Mouse (Mus musculus) T-helper 2 cell (primary cell): Measurements from ENCODE around the gene Btd.

Experiments used
- in situ Hi-C: fragments of 300-600 bp; cut with MboI, MseI; formaldehyde crosslinking; loops from one replicate; pipeline ENCODE4 v1.15.1; 2025; ENCODE audit warnings: high pct_unique_total_duplicates

Btd gene

DNA sequence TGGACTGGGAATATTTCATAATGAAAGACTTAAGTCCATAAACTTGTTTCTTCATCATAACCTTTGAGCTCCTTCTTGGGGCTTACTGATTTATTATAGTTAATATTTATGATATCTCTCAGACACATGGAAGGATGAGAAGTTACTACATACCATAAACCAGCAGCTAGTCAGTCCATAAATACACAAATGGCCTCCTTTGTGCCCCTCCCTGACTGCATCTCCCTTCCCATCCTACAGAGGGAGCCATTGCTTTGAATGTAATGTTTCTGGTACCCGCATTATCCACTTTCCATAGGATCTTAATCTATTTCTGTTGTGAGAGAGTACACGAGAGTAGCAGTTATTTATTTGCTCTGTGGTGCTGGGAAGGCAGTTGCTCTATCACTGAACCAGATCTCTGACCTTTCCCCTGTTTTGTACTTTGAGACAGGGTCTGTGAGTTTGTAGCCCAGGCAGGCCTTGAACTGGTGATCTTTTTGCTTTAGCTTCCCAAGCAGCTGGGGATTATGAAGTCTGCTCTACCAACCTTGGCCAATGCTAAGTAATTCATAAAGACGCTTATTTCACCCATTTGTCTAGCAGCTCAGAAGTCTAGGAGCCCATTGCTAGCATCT is 4.2 kb downstream of the Btd start:
- in situ Hi-C loops = no loop called here

DNA sequence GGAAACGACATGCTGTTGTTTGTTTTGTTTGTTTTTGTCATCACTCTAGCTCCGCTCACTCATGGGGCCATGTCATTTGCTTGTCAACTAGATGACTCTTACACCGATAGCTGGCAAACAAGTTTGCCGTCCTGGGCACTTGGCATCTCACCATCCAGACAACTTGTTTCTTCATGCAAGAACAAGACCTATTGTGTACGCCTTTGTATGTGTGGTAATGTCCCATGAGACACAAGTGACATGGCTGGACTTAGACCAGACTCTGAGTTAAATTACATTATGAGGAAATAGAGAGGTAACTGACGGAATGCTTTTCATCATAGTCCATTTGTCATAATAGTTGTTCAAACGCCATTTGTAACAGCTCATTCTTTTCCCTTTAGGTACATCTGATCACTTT is 5.1 kb downstream of the Btd start:
- in situ Hi-C loops = no loop called here

DNA sequence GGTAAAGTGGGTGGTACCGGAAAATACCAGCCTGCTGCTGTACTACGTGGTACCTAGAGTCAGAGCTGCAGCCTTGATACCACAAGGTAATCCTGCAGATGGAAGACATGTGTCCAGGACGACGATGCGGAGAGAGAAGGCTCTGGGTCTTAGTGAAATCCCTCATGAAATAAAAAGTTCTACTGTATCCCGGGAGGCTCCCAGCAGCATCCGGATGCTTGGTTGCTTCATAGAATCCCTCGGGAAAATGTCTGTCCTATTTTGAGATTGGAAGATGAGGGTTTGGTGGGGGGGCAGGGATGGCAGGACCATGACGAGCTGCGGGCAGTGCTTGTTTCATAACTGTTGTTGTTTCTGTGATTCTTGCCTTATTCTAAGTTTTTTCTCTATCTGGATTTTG is 7.2 kb downstream of the Btd start:
- in situ Hi-C loops = no loop called here

- in situ Hi-C loops = loop anchor here (5.0 kb wide), 1 partner anchor 137 kb away; no protein-coding TSS in a partner anchor
These were observed 9.5 kb downstream of the Btd start for GRCm38 (mm10) chr14:31650347-31650746.

- in situ Hi-C loops = loop anchor here (5.0 kb wide), 1 partner anchor 136 kb away; no protein-coding TSS in a partner anchor
These were observed 10.4 kb downstream of the Btd start for GRCm38 (mm10) chr14:31651206-31651605.

DNA sequence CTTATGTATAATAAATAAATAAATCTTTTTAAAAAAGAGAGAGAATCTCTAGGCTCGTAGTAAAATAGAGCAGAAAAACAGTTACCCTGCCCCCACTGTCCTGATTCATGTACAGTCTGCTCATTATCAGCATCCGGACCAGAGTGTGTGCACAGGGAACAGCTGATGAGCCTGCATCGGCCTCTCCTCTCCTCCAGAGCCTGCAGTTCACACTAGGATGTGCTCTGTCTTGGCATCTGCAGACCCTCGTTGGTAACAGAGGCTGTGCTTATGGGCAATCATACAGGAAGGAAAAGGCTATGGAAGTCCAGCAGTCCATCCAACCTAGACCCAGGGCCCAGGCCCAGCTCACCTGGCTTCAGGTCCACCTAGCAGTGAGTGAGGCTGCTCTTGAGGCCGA is 11.3 kb downstream of the Btd start:
- in situ Hi-C loops = loop anchor here (5.0 kb wide), 1 partner anchor 135 kb away; no protein-coding TSS in a partner anchor

- in situ Hi-C loops = loop anchor here (5.0 kb wide), 1 partner anchor 135 kb away; no protein-coding TSS in a partner anchor
These were observed 11.8 kb downstream of the Btd start for GRCm38 (mm10) chr14:31652624-31653023.

DNA sequence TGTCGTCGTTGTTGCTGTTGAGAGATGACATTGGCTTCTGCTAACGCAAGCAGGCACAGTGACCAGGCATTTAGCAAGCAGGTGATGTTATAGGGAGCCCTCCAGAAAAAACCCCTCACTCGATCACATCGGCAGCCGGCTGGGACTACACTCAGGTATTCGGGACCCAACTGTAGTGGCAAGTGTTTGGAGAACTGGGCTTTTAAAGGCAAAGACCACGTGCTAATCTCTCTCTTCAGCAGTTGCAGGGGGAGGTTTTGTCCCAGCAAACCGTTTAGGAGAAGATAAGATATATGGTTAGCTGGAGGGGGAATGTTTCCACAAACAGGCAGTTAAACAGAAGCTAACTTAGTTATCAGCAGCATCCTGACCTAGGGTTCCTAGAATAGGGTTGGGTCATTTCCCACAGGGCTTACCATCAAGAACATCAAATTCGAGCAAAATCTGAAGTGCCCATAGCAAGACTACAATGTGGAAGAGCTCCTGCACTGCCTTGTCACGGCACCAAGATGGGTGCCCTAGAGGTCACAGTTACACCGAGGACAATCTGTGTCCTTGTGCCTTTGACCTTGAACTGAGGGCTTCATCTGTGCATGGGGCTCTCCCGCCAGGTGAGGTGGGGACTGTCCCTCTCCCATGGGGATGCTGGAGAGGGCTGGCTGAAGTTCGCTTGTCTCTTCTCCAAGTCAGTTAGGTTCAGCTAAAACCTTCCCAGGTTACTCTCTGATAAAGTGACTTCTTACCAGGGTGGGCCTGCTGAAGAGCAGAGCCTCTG is 12.5 kb downstream of the Btd start:
- in situ Hi-C loops = loop anchor here (5.0 kb wide), 1 partner anchor 134 kb away; no protein-coding TSS in a partner anchor

GRCm38 (mm10) chr14:31654816-31655215 is 14.0 kb downstream of the Btd start:
- in situ Hi-C loops = loop anchor here (5.0 kb wide), 1 partner anchor 132 kb away; no protein-coding TSS in a partner anchor

- in situ Hi-C loops = no loop called here
These were observed 14.6 kb downstream of the Btd start for GRCm38 (mm10) chr14:31655406-31655805.

GRCm38 (mm10) chr14:31656386-31656785 is 15.6 kb downstream of the Btd start:
- in situ Hi-C loops = no loop called here

DNA sequence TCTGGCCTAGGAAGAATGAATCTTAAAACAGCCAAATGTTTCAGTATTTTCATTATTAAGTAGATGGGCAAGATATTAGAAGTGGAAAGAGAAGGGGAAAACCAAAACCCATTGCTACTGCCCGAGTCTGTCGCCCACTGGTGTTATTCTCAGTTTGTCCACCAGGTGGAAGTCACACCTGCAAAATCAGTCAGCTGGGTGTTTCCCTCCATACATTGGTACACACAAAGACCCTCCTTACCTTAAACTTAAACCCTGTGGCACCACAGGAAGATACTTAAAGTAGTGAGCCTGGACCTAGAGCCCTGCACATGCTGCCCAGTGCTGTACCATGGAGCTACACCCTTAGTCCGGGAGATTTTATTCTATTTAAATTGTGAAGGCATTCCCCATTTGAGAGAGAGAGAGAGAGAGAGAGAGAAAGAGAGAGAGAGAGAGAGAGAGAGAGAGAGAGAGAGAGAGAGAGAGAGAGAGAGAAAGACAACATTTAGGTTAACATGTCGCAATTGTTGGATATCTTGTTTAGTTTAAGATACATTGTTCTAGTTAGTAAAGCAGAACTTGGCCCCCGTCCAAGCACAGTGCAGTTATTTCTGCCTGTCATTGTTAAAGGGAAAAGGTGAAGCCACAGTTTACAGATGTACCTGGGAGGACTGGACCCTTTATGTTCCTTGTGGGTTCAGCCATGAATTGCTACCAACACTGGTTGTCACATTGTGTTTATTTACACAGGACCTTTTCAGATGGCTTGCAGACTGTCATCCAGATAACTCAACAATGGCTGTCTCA is 16.2 kb downstream of the Btd start:
- in situ Hi-C loops = no loop called here

GRCm38 (mm10) chr14:31658126-31658680 is 17.4 kb downstream of the Btd start:
- in situ Hi-C loops = no loop called here

DNA sequence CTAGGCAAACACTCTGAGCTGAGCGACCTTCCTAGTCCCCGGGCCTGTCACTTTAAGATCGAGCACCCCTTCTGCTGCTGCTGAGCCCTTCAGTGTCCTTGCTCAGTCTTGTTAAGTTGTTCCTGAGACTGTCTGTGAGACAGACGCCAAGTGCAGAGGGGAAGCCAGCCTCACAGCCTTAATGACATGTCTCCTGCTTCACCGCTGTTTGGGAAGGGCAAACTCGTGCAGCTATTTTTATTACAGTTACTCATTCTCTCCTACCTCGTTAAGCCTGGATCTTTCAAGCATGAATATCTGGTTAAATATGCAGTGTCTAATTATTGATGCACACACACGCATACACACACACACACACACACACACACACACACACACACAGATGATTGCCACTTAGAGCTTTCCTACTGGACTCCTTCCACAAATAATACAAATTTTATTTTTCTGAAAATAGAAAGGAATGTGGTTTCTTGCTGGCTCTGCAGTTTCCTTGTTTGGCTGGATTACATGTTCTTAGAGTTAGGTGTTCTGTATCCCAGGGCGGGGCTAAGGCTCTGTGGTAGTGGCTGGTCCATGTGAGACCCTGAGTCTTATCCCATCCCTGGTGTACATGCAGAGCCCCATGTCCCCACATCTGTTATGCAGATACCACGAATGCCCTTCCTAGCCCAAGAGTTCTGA is 18.8 kb downstream of the Btd start:
- in situ Hi-C loops = loop anchor here (10.0 kb wide), 1 partner anchor 425 kb away; the partner anchor contains the start of genes Dph3 and Oxnad1

DNA sequence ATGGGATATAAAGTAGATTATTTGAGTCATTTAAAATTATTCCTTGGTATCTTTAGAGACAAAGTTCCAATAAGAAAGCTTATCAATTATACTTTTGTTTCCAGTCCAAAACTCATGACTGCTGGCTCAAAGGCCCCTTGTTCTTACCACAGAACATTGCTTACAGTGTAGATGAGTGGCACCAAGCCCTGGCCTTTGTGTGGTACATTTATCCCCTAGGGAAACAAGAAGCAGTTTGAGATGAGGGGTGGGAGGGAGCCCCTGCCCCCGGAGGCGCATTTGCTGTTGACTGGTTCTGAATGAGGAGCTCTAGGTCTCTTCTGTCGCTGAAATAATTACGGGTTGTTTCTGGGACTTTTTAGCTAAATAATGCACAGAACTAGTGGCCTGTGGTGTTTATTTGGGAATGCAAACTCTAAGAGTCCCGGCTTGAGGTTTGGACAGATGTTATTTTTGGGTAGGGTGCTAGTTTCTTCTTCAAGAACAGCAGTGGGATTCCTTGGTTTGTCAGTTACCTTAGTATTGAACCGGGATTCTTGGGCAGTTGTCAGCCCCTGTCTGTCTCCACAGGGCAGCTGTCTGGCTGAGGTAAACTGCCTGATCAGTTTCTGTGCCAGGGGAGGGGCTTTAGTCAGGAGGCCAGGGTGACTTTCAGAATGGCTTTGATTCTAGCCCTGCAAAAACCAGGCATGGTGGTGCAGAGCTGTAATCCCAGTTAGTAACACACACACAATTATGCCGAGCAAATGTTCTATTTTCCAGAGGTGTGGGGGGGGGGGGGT is 19.7 kb downstream of the Btd start:
- in situ Hi-C loops = loop anchor here (10.0 kb wide), 1 partner anchor 424 kb away; the partner anchor contains the start of genes Dph3 and Oxnad1

DNA sequence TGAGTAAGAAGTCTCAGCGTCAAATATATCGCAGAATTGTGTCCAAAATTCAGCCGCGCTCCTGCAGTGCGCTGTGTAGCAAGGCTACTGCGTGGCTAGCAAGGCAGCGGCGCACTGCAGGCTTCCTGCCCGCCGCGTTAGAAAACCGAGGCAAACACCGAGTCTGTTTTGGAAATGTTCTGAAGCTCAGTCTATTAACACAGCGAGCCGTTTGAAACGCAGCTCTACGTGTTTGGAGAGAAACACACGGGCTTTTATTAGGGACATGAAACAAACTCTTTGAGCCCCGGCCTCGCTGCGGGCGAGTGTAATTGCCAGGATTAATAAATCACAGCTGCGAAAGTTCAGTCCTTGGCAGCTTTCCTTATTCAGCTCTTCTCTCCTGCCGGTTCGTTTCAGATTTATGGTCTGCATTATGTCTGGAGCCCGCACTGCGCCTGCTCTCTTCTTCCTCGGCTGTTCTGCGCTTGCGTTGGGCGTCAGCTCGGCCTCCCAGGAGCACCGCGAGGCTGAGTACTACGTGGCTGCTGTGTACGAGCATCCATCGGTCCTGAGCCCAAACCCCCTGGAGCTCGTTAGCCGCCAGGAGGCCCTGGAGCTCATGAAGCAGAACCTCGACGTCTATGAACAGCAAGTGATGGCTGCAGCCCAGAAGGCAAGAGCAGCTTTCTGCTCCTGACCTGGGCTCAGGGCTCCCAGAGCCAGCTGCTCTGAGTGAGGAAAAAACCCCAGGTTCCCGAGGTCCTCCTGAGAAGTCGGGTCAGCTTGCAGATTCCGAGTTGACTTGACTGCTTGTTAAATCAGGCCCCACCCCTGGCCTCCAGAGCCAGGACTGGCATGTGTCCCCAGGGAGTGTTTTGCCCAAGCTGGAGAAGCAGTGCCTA is 21.1 kb downstream of the Btd start:
- in situ Hi-C loops = loop anchor here (10.0 kb wide), 1 partner anchor 423 kb away; the partner anchor contains the start of genes Dph3 and Oxnad1

DNA sequence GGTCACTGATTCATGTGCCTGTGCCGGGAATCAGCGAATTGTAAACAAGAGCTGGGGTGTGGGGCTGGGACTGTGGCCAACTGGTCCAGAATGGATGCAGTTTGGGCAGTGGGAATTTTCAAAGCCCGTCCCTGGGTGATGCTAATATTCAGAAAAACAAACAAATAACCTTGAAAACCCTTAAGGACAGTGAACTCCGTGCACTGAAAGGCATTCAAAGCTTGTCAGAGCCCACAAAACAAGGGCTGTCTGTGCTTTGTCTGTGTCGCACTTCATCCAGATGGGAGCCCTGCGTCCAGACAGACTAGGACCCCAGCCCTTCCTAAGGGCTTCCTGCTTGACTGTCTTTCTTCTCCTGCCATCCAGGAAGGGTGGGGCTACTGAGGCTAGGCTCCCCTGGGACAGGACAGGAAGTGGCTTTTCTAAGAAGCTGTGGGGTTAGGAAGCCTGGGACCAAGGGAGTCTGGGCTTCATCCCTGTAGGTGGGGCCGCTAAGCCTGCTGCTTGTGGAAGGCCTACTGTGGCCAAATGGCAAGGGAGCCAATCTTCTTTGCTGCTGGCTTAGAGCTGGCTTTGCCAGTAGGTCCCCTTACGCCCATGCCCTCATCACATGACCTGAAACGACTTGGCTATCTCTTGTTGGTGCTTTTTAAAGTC is 21.9 kb downstream of the Btd start:
- in situ Hi-C loops = loop anchor here (10.0 kb wide), 1 partner anchor 422 kb away; the partner anchor contains the start of genes Dph3 and Oxnad1

- in situ Hi-C loops = loop anchor here (10.0 kb wide), 1 partner anchor 421 kb away; the partner anchor contains the start of genes Dph3 and Oxnad1
These were observed 22.7 kb downstream of the Btd start for GRCm38 (mm10) chr14:31663376-31664099.
